Mouse (Mus musculus) urinary bladder, postnatal 25 days (tissue): ENCODE measurements at regions not wholly inside any gene's neighbourhood (a gene's known extent, or its start where the extent isn't known, plus 50 kb on each side); places are given as distances from the start of the nearest gene placed in this dataset.
A peak's percentile ranks its signal among the peaks of the same experiment; 100 is the strongest.
"Not testable (repeated sequence)": the region's sequence is repeated elsewhere in the genome, so short reads cannot be mapped to it uniquely, and the experiment has no call there.

ENCODE experiments used
- DNase-seq: peaks from one replicate; pipeline ENCODE4 v3.0.0; 2022; ENCODE audit warnings: low spot score

- DNase-seq = peak; percentile 17
Measured at GRCm38 (mm10) chr1:73642691-73643109, 481.5 kb downstream of the Tns1 start.

GRCm38 (mm10) chr1:73641456-73641855 lies 482.8 kb downstream of the Tns1 start:
- no peak for DNase-seq

DNA sequence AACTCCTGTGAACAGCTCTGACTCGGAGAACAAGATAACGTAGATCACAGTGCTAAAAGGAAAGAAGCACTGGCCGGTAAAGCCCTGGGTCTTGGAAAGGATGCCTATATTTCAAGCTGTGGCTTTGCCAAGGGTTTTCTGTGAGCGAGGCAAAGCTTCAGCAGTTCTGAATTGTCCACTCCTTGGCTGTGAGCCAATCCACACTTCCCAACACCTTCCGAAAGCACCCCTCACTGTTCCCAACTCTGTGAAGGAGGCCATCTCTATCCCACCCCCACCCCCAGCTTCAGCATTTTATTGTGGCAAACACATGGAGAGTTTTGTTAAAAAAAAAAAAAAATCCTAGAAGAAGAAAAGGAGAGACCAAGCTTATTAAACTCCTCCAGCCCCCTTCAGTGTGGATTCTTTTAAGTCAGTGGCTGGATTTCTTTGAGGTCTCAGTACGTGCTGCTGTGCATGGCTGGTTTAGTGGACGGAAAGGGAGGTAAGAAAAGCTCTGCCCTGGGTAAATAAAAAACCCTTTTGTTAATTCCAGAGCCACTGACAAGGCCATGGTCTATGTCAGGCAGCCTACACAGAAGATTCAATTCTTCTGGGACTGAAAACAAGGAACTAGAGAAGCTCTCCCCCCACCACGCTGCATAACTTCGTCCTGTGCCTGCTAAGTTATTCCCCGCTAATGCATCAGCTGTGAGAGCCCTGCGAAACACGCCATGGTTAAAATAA lies 483.4 kb downstream of the Tns1 start:
- DNase-seq = no peak

DNA sequence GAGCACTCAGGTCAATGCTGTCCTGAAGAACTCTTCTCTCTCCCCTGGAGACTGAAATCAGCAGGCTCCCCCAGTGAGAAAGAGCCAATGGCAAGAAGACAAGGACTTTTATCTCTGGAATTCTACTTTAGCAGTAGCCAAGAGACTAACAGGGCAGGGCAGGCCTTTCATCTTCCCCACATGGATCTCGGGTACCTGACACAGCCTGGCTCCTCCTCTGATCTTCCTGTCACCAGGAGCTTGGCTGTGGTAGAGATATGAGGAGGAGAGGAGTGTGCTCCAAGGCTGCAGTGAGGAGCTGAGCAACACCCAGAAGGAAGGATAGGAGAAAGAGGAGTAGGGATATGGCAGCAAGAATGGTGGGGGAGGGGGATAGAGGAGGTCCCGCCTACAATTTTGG lies 488.5 kb downstream of the Tns1 start:
- no peak for DNase-seq

DNA sequence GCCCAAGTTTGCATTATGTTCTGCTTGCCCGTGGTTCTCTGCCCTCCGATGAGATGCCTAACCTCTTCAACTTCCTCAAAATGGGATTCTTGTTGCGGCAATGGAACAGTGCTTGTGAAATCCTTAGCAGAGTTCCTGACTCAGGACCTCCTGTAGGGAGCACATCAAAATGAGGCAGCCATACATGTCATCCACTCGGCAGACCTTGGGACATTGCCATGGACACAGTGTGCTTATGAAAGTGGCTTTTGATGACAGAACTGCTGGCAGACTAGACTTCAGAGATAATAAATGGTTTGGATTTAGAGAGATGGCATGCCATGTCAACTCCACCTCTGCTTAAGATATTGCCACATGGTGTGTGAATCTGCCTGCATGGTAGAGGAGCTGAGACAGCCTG lies 489.4 kb downstream of the Tns1 start:
- no peak for DNase-seq

GRCm38 (mm10) chr1:73633071-73633470 lies 491.2 kb downstream of the Tns1 start:
- no peak for DNase-seq

DNA sequence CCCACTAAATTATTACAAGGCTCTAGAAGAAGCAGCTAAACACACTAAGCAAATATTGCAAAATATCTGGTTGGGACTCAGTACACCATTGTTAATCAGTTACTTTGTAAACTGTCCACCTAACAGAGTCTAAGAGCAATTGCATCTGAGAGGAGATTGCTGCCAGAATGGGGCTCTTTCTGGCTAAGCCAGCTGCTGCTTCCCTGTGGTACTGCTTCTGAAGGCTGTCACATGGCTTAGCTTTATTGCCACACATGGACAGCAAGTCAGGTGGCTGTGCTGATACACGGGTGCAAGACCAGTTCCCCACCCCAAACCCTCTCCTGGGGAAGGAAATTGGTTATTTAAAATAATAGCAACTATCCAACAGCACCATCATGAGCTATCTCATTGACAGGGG lies 493.9 kb downstream of the Tns1 start:
- DNase-seq = no peak

- no peak for DNase-seq
Measured at GRCm38 (mm10) chr1:73625365-73625764, 498.9 kb downstream of the Tns1 start.

- not testable (repeated sequence) for DNase-seq
Measured at GRCm38 (mm10) chr1:73621121-73621520, 503.1 kb downstream of the Tns1 start.

DNA sequence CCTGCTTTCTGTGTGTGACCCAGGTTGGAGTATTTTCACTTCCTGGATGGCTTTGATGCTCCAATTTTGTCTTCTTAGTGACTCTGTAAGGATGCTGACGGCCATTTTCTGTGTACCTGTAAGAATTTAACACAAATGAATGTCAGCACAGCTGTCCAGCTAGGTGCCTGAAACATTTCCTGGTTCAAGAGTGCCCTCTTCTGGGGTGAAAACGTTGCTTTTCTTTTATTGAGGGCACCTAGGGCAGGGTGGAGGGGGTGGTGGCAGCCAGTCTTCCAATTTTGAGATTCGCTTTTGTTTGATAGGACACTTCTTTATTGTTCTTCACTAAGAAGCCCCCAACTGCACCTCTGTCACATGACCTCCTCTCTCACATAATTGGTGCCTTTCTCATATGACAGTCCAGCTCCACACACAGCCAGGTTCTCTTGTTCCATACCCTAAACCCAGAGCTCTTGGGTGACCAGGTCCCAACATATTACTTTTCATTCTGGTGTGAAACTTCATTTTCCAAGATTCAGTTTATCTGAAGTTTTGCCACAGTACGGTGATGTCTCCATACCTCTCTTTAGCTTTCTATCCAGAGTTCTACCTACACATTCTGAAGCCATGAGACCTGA lies 505.6 kb downstream of the Tns1 start:
- DNase-seq = peak; percentile 47

DNA sequence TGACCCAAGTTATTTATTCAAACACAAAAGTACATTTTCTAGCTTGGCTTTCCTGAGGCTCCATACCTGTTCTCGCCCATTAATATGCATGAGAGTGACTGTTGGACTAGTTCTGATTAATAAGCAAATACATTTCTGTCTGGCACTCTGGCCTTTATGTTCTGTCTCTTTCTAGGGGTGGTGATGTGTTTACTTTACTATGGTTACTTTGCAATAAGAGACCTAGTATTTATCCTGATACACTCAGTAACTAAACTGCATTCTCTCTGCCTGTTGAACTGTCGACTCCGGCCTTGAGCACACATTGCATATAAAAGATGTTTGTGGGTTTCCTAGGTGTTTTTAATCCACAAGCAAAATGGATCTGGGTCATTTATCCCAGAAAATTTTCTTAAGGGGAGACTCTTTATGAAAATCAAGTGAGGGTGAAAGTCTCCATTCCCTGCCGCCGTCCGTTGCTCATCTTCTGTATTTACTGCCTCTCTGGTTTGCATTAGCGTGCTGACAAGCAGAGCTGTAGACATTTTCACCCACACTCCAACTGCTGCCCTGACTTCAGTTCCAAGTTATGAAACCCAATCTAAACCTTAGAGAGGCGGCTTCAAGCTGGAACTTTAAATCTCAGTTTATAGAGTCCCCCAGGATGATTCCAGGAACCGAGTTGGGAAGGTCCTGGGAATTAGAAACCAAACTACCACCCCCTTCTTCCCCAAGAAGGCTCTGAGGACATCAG lies 530.4 kb downstream of the Tns1 start:
- no peak for DNase-seq

DNA sequence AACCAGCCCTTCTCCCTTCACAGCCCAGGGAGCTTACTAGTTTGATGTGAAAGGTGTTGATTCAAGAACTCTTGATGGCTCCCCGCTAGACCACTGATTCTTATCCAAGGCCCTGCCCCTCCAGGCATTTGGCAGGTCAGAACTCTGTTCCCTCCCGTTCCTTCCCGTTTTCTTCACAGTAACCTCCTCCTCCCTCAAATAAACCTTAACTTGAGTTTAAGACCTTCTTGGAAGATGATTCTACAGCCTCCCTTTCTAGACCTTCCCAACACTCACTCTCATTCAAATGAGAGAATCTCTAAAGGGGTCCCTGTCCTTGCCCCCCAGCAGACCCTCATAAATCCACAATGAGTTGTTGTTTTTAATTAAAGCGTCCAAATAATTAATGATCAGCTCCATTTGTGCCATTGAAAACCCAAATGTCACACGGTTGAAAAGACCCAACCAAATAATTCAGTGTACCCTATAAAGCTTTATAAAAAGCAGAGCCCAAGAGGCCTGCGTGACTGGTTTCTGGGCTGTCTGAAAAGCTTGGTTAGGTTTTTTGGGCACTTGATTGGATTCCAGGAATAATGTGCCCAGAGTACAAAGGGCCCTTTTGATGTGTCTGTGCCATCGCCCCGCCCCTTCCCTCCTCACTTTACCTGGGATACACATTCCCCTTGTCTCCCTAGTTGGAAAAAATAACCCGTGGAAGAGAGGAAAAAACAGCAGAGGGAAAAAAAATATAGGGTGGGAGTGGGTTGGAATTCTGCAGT lies 532.7 kb downstream of the Tns1 start:
- DNase-seq = no peak

DNA sequence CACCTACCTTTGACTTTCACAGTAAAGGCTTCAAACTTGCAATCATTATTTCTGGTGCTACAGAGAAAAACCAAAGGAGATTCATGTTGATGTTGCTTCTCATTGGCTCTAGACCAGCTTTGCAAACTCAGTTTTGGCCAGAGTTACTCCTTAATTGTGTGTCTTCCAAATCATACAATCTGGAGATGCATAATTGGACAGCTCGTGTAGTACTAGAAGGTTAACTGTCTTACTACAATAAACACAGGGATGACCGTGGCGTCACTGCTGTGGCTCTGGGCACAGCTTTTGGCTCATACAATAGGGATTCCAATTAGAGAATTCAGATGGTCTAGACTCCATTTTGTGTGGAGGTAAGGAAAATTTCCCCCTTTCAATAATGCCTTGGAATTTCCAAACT lies 544.6 kb downstream of the Tns1 start:
- no peak for DNase-seq

GRCm38 (mm10) chr1:73577019-73577418 lies 547.2 kb downstream of the Tns1 start:
- DNase-seq = no peak

DNA sequence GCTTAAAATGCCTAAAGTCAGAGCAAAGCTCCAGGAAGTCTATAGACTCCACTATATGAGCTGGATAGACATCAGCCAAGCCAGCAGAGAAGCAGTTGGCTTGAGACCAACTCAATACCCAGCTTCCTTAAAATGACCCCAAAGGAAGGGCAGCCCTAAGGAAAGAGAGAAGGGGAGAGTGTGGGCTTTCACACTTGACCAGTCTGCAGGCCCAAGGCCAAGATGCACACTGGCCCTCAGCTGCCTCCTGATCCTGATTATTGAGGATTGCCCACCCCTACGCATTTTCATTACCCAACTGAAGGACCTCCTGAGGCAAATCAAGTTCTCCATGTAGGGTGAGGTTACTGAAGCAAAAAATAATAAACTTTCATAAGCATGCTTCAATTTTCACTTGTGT lies 548.6 kb downstream of the Tns1 start:
- DNase-seq = no peak

GRCm38 (mm10) chr1:73570944-73571343 lies 553.3 kb downstream of the Tns1 start:
- no peak for DNase-seq

- DNase-seq = no peak
Measured at GRCm38 (mm10) chr1:73566770-73567169, 551.1 kb upstream of the Tnp1 start.

DNA sequence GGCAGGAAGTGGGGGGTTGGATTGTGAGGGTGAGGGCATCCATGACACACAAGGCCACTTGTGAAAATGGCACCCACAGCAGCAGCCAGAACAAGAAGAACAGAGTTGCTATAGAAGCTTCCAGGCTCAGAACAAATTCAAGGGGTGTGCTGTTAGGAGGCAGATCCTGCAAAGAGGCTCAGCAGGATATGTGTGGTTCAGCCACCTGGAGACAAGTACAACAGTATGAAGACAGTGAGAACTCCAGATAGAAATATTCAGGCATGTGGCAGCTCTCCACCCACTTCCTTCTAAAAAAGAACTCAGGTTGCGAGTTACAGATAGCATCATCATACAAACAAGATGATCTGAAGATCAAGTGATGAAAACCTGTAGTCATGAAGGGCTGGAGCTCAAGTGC lies 544.9 kb upstream of the Tnp1 start:
- DNase-seq = no peak

- DNase-seq = no peak
Measured at GRCm38 (mm10) chr1:73547877-73548276, 532.2 kb upstream of the Tnp1 start.

DNA sequence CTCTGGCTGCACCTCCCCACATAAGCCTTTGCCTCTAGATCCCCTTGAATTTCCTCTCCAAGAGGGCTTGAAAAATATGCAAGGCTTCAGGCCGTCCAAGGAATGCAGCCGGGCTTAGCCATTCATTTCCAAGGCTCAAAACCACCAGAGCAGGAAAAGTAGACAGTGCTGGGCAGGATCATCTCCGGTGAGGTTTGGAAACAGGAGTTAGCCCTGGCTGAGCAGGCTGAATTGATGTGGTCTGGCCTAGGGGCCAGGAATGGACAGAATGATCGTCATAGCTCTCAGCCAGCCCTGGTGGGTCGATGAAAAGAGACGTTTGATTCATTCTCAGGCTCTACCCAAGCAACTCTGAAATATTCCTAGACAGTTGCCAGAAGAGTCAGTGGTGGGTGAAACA lies 529.7 kb upstream of the Tnp1 start:
- no peak for DNase-seq

DNA sequence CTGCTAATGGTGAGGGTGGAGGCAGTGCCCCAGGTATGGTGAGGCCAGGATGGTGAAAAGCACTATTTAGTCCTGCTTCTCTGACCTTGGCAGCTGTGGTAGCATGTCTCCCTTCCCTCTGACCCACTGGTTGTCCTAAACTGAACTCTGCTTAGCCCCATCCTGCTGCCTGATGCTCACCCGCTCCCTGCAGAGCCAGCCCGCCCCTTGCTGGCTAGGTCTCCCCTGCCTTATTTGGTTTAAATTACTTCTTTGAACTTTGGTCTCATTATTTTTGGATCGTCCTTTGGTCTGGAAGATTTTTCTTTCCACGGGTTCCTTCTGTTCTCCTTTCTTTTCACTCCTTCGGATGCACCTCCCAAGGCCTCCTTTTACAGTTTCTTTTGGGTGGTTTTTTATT lies 525.7 kb upstream of the Tnp1 start:
- DNase-seq = no peak

DNA sequence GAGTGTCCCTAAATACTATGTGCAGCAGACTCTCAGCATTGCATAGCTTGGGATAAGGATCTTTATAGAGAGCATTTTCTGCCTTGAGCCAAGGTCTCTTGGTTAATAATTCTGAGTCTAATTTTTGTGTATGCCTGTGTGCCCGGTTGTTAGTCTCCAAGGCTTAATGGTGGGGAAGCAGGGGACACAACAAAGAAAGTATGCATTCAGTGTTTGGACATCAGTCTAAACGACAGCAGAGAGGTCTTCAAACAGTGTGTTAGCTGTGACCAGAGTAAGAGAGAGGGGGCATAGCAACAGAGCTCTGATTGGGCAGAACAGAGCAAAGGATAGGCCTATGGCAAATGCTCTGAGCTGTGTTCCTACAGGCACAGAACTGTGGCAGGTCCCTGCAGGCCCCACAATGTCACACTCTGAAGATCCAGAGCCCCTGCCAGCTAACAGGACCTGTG lies 522.7 kb upstream of the Tnp1 start:
- DNase-seq = peak; percentile 17
